Mouse (Mus musculus): ENCODE measurements at regions not wholly inside any gene's neighbourhood (a gene's known extent, or its start where the extent isn't known, plus 50 kb on each side); places are given as distances from the start of the nearest gene placed in this dataset.
A peak's percentile ranks its signal among the peaks of the same experiment; 100 is the strongest.

GRCm38 (mm10) chr12:8087958-8088357, 110.5 kb downstream of the Apob start:
- no peaks in the 10 kb centered on the region for H3K9me3 ChIP-seq (replicated peaks; ENCODE audit: insufficient read depth, low read length)
- DNase-seq (ENCODE audit: low read depth, low spot score), result peak; percentile 37
- H3K36me3 ChIP-seq (ENCODE audit: control insufficient read depth in 1 of 2, insufficient read depth in 2 of 2, low read length in 2 of 2), result peaks cover 0 to 21% of the 10 kb centered on the region in 2 experiments; a peak in 2 of 4 replicates
- H3K4me3 ChIP-seq (ENCODE audit: control insufficient read depth in 1 of 2, insufficient read depth in 1 of 2, low read depth in 2 of 2, low read length in 2 of 2), result no peak overlapping the region
- H3K79me2 ChIP-seq (ENCODE audit: control insufficient read depth, insufficient read depth, low read length, poor library complexity), result no peaks in the 10 kb centered on the region
- no peak for TF ChIP-seq MYC (IDR thresholded peaks at IDR 0.05; ENCODE audit: low read depth, low read length)
- no peak for TF ChIP-seq MEF2A (IDR thresholded peaks at IDR 0.05; ENCODE audit: extremely low read depth, insufficient replicate concordance, low read depth, low read length, poor library complexity, severe bottlenecking)
- TF ChIP-seq ZC3H11A (IDR thresholded peaks at IDR 0.05; ENCODE audit: low read depth, low read length), result no peak
- no peak for TF ChIP-seq ELF1 (IDR thresholded peaks at IDR 0.05; ENCODE audit: low read depth, low read length)
- TF ChIP-seq RCOR1 (IDR thresholded peaks at IDR 0.05; ENCODE audit: low read depth, low read length), result no peak
- TF ChIP-seq GATA1 (IDR thresholded peaks at IDR 0.05; ENCODE audit: low read depth, low read length), result no peak; the same call in 1 of the 2 replicates
- TF ChIP-seq MXI1 (IDR thresholded peaks at IDR 0.05; ENCODE audit: low read depth, low read length), result no peak
- TF ChIP-seq ETS1 (IDR thresholded peaks at IDR 0.05; ENCODE audit: low read depth, low read length), result 0 out of 2 replicates have a peak, but pooled peaks have one; percentile 7
- peak; percentile 15 to 26; a peak in 1 of 4 replicates for TF ChIP-seq EP300 (IDR thresholded peaks at IDR 0.05; ENCODE audit: low read depth in 1 of 2, low read length in 2 of 2)
- no peak for TF ChIP-seq CTCF (IDR thresholded peaks at IDR 0.05 in 2 of 3, conservative IDR thresholded peaks at IDR 0.05 in 1 of 3; ENCODE audit: control insufficient read depth in 1 of 3, insufficient read depth in 1 of 3, low read depth in 2 of 3, low read length in 3 of 3, poor library complexity in 1 of 3, severe bottlenecking in 1 of 3)
- no peak for TF ChIP-seq MAFK (IDR thresholded peaks at IDR 0.05; ENCODE audit: borderline replicate concordance, low read depth, low read length)
- 0 out of 2 replicates have a peak, but pooled peaks have one; percentile 55 for TF ChIP-seq JUND (IDR thresholded peaks at IDR 0.05; ENCODE audit: low read depth, low read length)
- no peak overlapping the region for H3K27ac ChIP-seq (ENCODE audit: control insufficient read depth, low read depth, low read length)
- H3K27me3 ChIP-seq (ENCODE audit: control insufficient read depth in 1 of 2, insufficient read depth in 2 of 2, low read length in 2 of 2), result no peaks in the 10 kb centered on the region
- no peak overlapping the region for H3K9ac ChIP-seq (ENCODE audit: control insufficient read depth, low read depth, low read length, poor library complexity, severe bottlenecking)
- peaks cover 20 to 22% of the 10 kb centered on the region in 2 experiments for H3K4me1 ChIP-seq (ENCODE audit: control insufficient read depth in 1 of 2, insufficient read depth in 2 of 2, low read length in 2 of 2)

- peak overlapping the region; percentile 68 for H3K9ac ChIP-seq (ENCODE audit: control insufficient read depth, low read depth, low read length, poor library complexity, severe bottlenecking)
- H3K79me2 ChIP-seq (ENCODE audit: control insufficient read depth, insufficient read depth, low read length, poor library complexity), result no peaks in the 10 kb centered on the region
- H3K4me1 ChIP-seq (ENCODE audit: control insufficient read depth in 1 of 2, insufficient read depth in 2 of 2, low read length in 2 of 2), result peaks cover 20 to 29% of the 10 kb centered on the region in 2 experiments
- H3K9me3 ChIP-seq (replicated peaks; ENCODE audit: insufficient read depth, low read length), result no peaks in the 10 kb centered on the region
- peak; percentile 21; the same call in 1 of the 2 replicates for TF ChIP-seq BHLHE40 (IDR thresholded peaks at IDR 0.05; ENCODE audit: borderline replicate concordance, low read depth, low read length)
- peak; percentile 43; the same call in 1 of the 2 replicates for TF ChIP-seq SIN3A (IDR thresholded peaks at IDR 0.05; ENCODE audit: low read length)
- TF ChIP-seq MYB (IDR thresholded peaks at IDR 0.05; ENCODE audit: low read depth, low read length), result no peak
- TF ChIP-seq NELFE (IDR thresholded peaks at IDR 0.05; ENCODE audit: low read depth, low read length), result no peak
- 0 out of 2 replicates have a peak, but pooled peaks have one; percentile 2 for TF ChIP-seq MAX (IDR thresholded peaks at IDR 0.05; ENCODE audit: low read length)
- peak; percentile 60 for TF ChIP-seq ETS1 (IDR thresholded peaks at IDR 0.05; ENCODE audit: low read depth, low read length)
- peak; percentile 60; the same call in 1 of the 2 replicates for TF ChIP-seq TCF12 (IDR thresholded peaks at IDR 0.05; ENCODE audit: low read depth, low read length)
- peak; percentile 91 for TF ChIP-seq ZNF384 (IDR thresholded peaks at IDR 0.05; ENCODE audit: low read depth, low read length)
- peak; percentile 69 to 78 for TF ChIP-seq EP300 (IDR thresholded peaks at IDR 0.05; ENCODE audit: low read depth in 1 of 2, low read length in 2 of 2)
- no peaks in the 10 kb centered on the region for H3K27me3 ChIP-seq (ENCODE audit: control insufficient read depth in 1 of 2, insufficient read depth in 2 of 2, low read length in 2 of 2)
- H3K4me3 ChIP-seq (ENCODE audit: control insufficient read depth in 1 of 2, insufficient read depth in 1 of 2, low read depth in 2 of 2, low read length in 2 of 2), result peak overlapping the region; percentile 40 to 47
- peaks cover 0 to 28% of the 10 kb centered on the region in 2 experiments; a peak in 2 of 4 replicates for H3K36me3 ChIP-seq (ENCODE audit: control insufficient read depth in 1 of 2, insufficient read depth in 2 of 2, low read length in 2 of 2)
- no peak for DNase-seq (ENCODE audit: low read depth, low spot score)
- H3K27ac ChIP-seq (ENCODE audit: control insufficient read depth, low read depth, low read length), result peak overlapping the region; percentile 98
These were observed 112.2 kb downstream of the Apob start for GRCm38 (mm10) chr12:8089423-8090278.

All from MEL (cell line).